Mouse (Mus musculus) hindbrain, embryonic 11.5 days (tissue): ENCODE data around the gene Hira. TPM values are rescaled to one million over a fixed set of nuclear protein-coding genes. Genes with fewer than 3 reads are reported as not detected.

ENCODE experiments used
- ATAC-seq: fragments of 200-750 bp; cut with Nextera tagmentation; 2 replicates; pipeline ENCODE4 v1.8.0; 2017; ENCODE audit warnings: mild to moderate bottlenecking, moderate TSS enrichment, moderate library complexity; ENCODE audit not compliant: low FRiP score
- DNase-seq: peaks from one replicate; pipeline ENCODE4 v3.0.0-alpha.2; 2015; ENCODE audit warnings: low spot score
- H3K27ac ChIP-seq: fragments of 300-500 bp; sonication (generic); 2 replicates; pipeline ENCODE4 v1.5.1; 2014; ENCODE audit warnings: mild to moderate bottlenecking, low read depth, low read length
- H3K27me3 ChIP-seq: fragments of 300-500 bp; sonication (generic); 2 replicates; pipeline ENCODE4 v1.6.1; 2014; ENCODE audit warnings: mild to moderate bottlenecking, low read length, moderate library complexity, mixed read lengths; ENCODE audit not compliant: control insufficient read depth, insufficient read depth
- H3K36me3 ChIP-seq: fragments of 300-500 bp; sonication (generic); 2 replicates; pipeline ENCODE4 v1.6.1; 2014; ENCODE audit warnings: mild to moderate bottlenecking, low read length, moderate library complexity, mixed read lengths; ENCODE audit not compliant: control insufficient read depth, insufficient read depth
- H3K4me1 ChIP-seq: fragments of 300-500 bp; sonication (generic); replicated peaks from 2 replicates; pipeline ENCODE4 v1.6.1; 2014; ENCODE audit warnings: low read length, mixed read lengths; ENCODE audit not compliant: control insufficient read depth, insufficient read depth
- H3K4me2 ChIP-seq: fragments of 300-500 bp; sonication (generic); replicated peaks from 2 replicates; pipeline ENCODE4 v1.6.1; 2014; ENCODE audit warnings: mild to moderate bottlenecking, low read depth, low read length
- H3K4me3 ChIP-seq: fragments of 300-500 bp; sonication (generic); 2 replicates; pipeline ENCODE4 v1.5.1; 2014; ENCODE audit warnings: low read depth, low read length
- H3K9ac ChIP-seq: fragments of 300-500 bp; sonication (generic); 2 replicates; pipeline ENCODE4 v1.6.1; 2014; ENCODE audit warnings: low read depth, low read length
- H3K9me3 ChIP-seq: fragments of 300-500 bp; sonication (generic); 2 replicates; pipeline ENCODE4 v1.6.1; 2016; ENCODE audit warnings: low read length; ENCODE audit not compliant: control insufficient read depth
- WGBS: fragments of 180-500 bp; shearing (Covaris S2); extraction: QIAGEN DNeasy Blood & Tissue Kit; methylation state at CpG from one replicate; pipeline ENCODE4 v1.1.7; 2014; 5-methylcytosine and 5-hydroxymethylcytosine counted together
- polyA plus RNA-seq: library from polyadenylated mRNA; unstranded; fragments of >200 nt; fragmentation: Nextera tagmentation; extraction: Ambion mirVana; gene quantifications from 2 replicates; pipeline ENCODE4 v1.2.1, GENCODE M21; 2014

The Hira gene
- polyA plus RNA-seq, 1 experiment from 2014 or later, result 17.6 TPM

GRCm38 (mm10) chr16:18893840-18894372 is 17.1 kb downstream of the Hira start:
- Histone ChIP-seq H3K4me3 (no peak overlapping the region), H3K36me3 (0 out of 2 replicates have a peak, but pooled peaks cover 4% of the 10 kb centered on the region), H3K27me3 (no peaks in the 10 kb centered on the region), H3K4me1 (no peaks in the 10 kb centered on the region), H3K9me3 (no peaks in the 10 kb centered on the region), H3K9ac (no peak overlapping the region), H3K27ac (no peak overlapping the region), H3K4me2 (no peak overlapping the region)
- 91% methylated on average over 4 of the region's 4 CpGs for WGBS
- no peak for ATAC-seq
- DNase-seq, result no peak

DNA sequence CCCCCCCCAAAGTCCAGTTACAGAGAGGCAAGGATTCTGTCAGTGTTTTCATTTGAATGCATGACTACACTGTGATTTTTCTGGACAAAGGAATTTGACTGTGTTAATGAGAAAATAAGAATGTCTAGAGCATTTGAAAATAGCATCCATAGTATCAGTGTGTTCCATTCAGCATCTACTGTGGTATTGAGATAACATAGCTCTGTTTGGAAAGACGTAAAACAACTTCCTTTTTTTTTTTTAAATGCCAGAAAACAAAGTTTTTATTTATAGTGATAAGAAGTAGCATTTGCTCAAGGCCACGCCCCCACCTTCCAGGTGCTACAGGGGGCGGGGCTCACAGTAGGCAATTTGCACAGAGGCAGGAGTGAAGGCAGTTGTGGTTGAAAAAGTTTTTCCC is 18.4 kb downstream of the Hira start:
- 83% methylated on average over 3 of the region's 3 CpGs for whole genome bisulfite sequencing
- H3K36me3 ChIP-seq, result 0 out of 2 replicates have a peak, but pooled peaks cover 4% of the 10 kb centered on the region
- no peak overlapping the region for H3K4me3 ChIP-seq
- no peak overlapping the region for H3K9ac ChIP-seq
- H3K27me3 ChIP-seq, result no peaks in the 10 kb centered on the region
- ATAC-seq, result no peak
- H3K27ac ChIP-seq, result no peak overlapping the region
- no peak for DNase-seq
- no peaks in the 10 kb centered on the region for H3K9me3 ChIP-seq
- H3K4me2 ChIP-seq, result no peak overlapping the region
- no peaks in the 10 kb centered on the region for H3K4me1 ChIP-seq

- no peaks in the 10 kb centered on the region for H3K9me3 ChIP-seq
- no peaks in the 10 kb centered on the region for H3K27me3 ChIP-seq
- DNase-seq, result no peak
- 76% methylated on average over 10 of the region's 10 CpGs for WGBS
- H3K36me3 ChIP-seq, result 0 out of 2 replicates have a peak, but pooled peaks cover 4% of the 10 kb centered on the region
- no peak overlapping the region for H3K4me3 ChIP-seq
- H3K4me2 ChIP-seq, result no peak overlapping the region
- no peaks in the 10 kb centered on the region for H3K4me1 ChIP-seq
- H3K9ac ChIP-seq, result no peak overlapping the region
- ATAC-seq, result no peak
- H3K27ac ChIP-seq, result no peak overlapping the region
These were observed 19.6 kb downstream of the Hira start for GRCm38 (mm10) chr16:18896429-18896828.

DNA sequence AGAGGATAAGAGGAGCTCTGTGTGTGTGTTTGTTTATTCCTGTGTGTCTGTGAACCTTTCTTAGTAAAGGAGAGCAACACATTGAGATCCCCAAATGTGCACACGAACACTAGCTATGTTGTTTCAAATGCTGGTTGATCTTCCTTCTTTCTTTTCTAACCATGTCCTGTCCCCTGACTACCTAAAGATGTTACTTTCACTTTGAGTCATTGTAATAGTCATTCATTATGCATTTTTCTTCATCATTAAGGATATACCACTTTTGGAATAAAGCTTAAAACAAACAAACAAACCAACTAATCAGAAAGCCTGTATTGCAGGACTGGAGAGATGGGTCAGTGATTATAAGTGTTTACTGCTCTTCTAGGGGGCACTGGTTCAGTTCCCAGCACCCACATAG is 28.8 kb downstream of the Hira start:
- H3K27me3 ChIP-seq, result no peaks in the 10 kb centered on the region
- H3K9ac ChIP-seq, result no peak overlapping the region
- no peak overlapping the region for H3K4me2 ChIP-seq
- DNase-seq (no peak), ATAC-seq (no peak)
- 96% methylated on average over 1 of the region's 1 CpGs for WGBS
- H3K4me1 ChIP-seq, result no peaks in the 10 kb centered on the region
- H3K9me3 ChIP-seq, result no peaks in the 10 kb centered on the region
- H3K27ac ChIP-seq, result no peak overlapping the region
- no peak overlapping the region for H3K4me3 ChIP-seq
- H3K36me3 ChIP-seq, result 0 out of 2 replicates have a peak, but pooled peaks cover 4% of the 10 kb centered on the region

DNA sequence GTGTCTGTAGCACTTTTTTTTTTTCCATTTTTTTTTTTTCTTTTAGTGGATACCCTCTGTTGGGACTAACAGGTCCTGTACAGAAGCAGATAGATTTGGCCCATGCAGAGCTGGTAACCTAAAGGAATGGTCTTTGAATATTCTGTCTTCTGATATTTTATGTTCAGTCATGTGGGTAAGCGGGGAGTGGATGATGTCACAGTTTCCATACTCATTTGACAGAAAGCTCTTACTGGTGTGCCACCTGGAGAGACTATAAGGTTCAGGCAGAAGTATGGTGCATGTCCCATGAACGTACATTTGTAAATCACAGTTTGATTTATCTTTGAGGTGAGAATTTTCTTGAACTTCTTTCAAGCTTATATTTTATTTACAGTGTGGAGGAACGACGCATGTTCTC is 39.2 kb downstream of the Hira start:
- WGBS, result over 99% methylated on average over 4 of the region's 4 CpGs
- H3K27me3 ChIP-seq, result no peaks in the 10 kb centered on the region
- H3K4me3 ChIP-seq, result no peak overlapping the region
- no peaks in the 10 kb centered on the region for H3K4me1 ChIP-seq
- no peak for DNase-seq
- peaks cover 8% of the 10 kb centered on the region for H3K36me3 ChIP-seq
- ATAC-seq, result no peak
- H3K9me3 ChIP-seq, result no peaks in the 10 kb centered on the region
- no peak overlapping the region for H3K4me2 ChIP-seq
- H3K27ac ChIP-seq, result no peak overlapping the region
- H3K9ac ChIP-seq, result no peak overlapping the region

DNA sequence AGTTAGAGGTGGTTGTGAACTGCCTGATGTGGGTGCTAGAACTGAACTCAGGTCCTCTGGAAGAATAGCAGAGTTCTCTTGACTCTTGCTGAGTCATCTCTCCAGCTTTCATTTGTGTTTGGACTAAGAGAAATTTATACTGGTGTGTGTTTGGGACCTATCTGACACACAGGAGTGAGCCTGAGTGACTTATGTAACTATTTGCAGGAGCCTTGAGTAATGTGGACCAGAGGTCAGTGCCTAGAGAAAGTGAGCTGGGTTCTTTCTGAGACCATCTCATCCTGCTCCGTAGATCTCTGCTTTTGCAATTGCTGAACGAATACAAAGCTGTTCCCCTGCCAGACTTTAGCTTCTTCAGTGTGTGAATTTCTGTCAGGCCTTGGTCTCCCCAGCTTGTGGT is 44.9 kb downstream of the Hira start:
- no peaks in the 10 kb centered on the region for H3K9me3 ChIP-seq
- no peaks in the 10 kb centered on the region for H3K27me3 ChIP-seq
- H3K4me2 ChIP-seq, result no peak overlapping the region
- H3K9ac ChIP-seq, result no peak overlapping the region
- ATAC-seq, result no peak
- H3K36me3 ChIP-seq, result peaks cover 20% of the 10 kb centered on the region
- no peak overlapping the region for H3K4me3 ChIP-seq
- H3K4me1 ChIP-seq, result no peaks in the 10 kb centered on the region
- H3K27ac ChIP-seq, result no peak overlapping the region
- no peak for DNase-seq
- WGBS, result 92% methylated on average over 2 of the region's 2 CpGs

DNA sequence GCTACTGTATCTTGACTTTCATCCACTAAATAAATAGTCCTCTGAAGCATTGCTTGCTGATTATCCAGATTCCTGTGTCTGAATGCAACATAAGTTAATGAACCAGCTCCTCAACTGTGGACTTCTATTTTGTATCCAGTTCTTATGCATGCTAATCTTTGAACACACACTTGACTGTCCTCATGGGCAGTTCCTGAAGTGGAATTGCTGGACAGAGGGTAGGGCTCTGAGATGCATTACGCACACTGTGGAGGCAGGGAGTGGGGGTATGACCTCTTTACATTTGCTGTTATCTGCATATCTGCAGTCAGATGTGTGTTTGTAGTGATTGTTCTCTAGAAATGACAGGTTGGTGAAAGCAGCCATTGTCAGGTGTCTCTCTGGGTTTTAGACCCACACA is 51.1 kb downstream of the Hira start:
- H3K4me1 ChIP-seq, result no peaks in the 10 kb centered on the region
- 94% methylated on average over 1 of the region's 1 CpGs for WGBS
- no peak overlapping the region for H3K27ac ChIP-seq
- H3K4me3 ChIP-seq, result no peak overlapping the region
- ATAC-seq (no peak), DNase-seq (no peak)
- no peaks in the 10 kb centered on the region for H3K9me3 ChIP-seq
- no peak overlapping the region for H3K4me2 ChIP-seq
- no peaks in the 10 kb centered on the region for H3K27me3 ChIP-seq
- H3K36me3 ChIP-seq, result peaks cover 8% of the 10 kb centered on the region; the same call in 1 of the 2 replicates
- no peak overlapping the region for H3K9ac ChIP-seq

GRCm38 (mm10) chr16:18938321-18939082 is 61.7 kb downstream of the Hira start:
- no peaks in the 10 kb centered on the region for H3K4me1 ChIP-seq
- peaks cover 5% of the 10 kb centered on the region; the same call in 1 of the 2 replicates for H3K36me3 ChIP-seq
- H3K4me2 ChIP-seq, result no peak overlapping the region
- H3K4me3 ChIP-seq, result no peak overlapping the region
- no peaks in the 10 kb centered on the region for H3K9me3 ChIP-seq
- WGBS, result 88% methylated on average over 5 of the region's 5 CpGs
- H3K27me3 ChIP-seq, result no peaks in the 10 kb centered on the region
- DNase-seq (no peak), ATAC-seq (no peak)
- H3K9ac ChIP-seq, result no peak overlapping the region
- H3K27ac ChIP-seq, result no peak overlapping the region

DNA sequence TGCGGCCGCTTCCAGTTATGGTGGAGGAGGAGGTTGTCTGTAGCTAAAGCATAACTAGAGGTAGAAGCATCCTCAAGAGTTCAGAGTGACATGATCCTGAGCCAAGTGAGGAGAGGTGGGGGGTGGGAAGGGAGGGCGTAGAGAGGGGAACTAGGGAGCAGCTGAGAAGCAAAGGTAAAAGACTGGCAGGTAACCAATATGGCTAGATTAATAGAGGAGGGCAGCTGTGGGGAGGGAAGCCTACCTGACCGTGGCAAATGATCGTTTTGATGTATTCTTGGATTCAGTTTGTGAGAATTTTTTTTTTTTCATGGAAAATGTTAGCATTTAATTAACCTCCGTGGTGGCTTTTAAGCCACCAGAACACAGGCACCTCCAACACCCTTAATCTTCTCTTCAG is 67.1 kb downstream of the Hira start:
- Histone ChIP-seq H3K9ac (no peak overlapping the region), H3K4me3 (no peak overlapping the region), H3K4me2 (no peak overlapping the region), H3K27ac (no peak overlapping the region), H3K36me3 (peaks cover 11% of the 10 kb centered on the region; the same call in 1 of the 2 replicates), H3K4me1 (no peaks in the 10 kb centered on the region), H3K27me3 (no peaks in the 10 kb centered on the region), H3K9me3 (no peaks in the 10 kb centered on the region)
- ATAC-seq (no peak), DNase-seq (no peak)
- 92% methylated on average over 6 of the region's 6 CpGs for WGBS
